Mouse (Mus musculus) ZHBTc4 (cell line): ENCODE data around the gene Hells.

ENCODE experiments used
- DNase-seq: peaks from one replicate; pipeline ENCODE4 v3.0.0-alpha.2; 2011; ENCODE audit warnings: low read depth, low spot score

The Hells gene

GRCm38 (mm10) chr19:38930788-38931565, at the start of gene Hells:
TSS of gene Hells (plus strand) at chr19:38930915.
- DNase-seq, result peak; percentile 98

- no peak for DNase-seq
Observed at GRCm38 (mm10) chr19:38901146-38902135, 29.3 kb upstream of the Hells start.

GRCm38 (mm10) chr19:38902501-38902900, 28.2 kb upstream of the Hells start:
- DNase-seq, result peak; percentile 60

- DNase-seq, result no peak
Observed at GRCm38 (mm10) chr19:38913786-38914185, 16.9 kb upstream of the Hells start.

- DNase-seq, result no peak
Observed at GRCm38 (mm10) chr19:38914926-38915325, 15.8 kb upstream of the Hells start.

- DNase-seq, result peak; percentile 61
Observed at GRCm38 (mm10) chr19:38915677-38916076, 15.0 kb upstream of the Hells start.

- DNase-seq, result peak; percentile 61
Observed at GRCm38 (mm10) chr19:38928481-38929158, 2.1 kb upstream of the Hells start.

GRCm38 (mm10) chr19:38929471-38930251, 1.1 kb upstream of the Hells start:
- DNase-seq, result no peak

- DNase-seq, result no peak
Observed at GRCm38 (mm10) chr19:38930252-38930787, 395 bp upstream of the Hells start.

- DNase-seq, result no peak
Observed at GRCm38 (mm10) chr19:38931566-38931890, 813 bp downstream of the Hells start.

GRCm38 (mm10) chr19:38944590-38945307, 14.0 kb downstream of the Hells start:
- no peak for DNase-seq

- no peak for DNase-seq
Observed at GRCm38 (mm10) chr19:38970741-38971140, 40.0 kb downstream of the Hells start.

- DNase-seq, result no peak
Observed at GRCm38 (mm10) chr19:38972581-38972980, 41.9 kb downstream of the Hells start.

- DNase-seq, result no peak
Observed at GRCm38 (mm10) chr19:38973666-38974065, 43.0 kb downstream of the Hells start.

GRCm38 (mm10) chr19:38976269-38976668, 45.6 kb downstream of the Hells start:
- peak; percentile 91 for DNase-seq

GRCm38 (mm10) chr19:38981966-38982365, 51.3 kb downstream of the Hells start:
- DNase-seq, result peak; percentile 79

GRCm38 (mm10) chr19:38998248-38998647, 67.5 kb downstream of the Hells start:
- no peak for DNase-seq

GRCm38 (mm10) chr19:38998676-38999075, 68.0 kb downstream of the Hells start:
- DNase-seq, result no peak

GRCm38 (mm10) chr19:39005132-39005531, 74.4 kb downstream of the Hells start:
- DNase-seq, result no peak

GRCm38 (mm10) chr19:39006715-39007114, 76.0 kb downstream of the Hells start, which contains the start of gene Cyp2c55:
TSS of gene Cyp2c55 (plus strand) at chr19:39007019.
- DNase-seq, result no peak
